Mouse (Mus musculus): Measurements from ENCODE around the gene Rnf6.
"Not testable (repeated sequence)": the region's sequence is repeated elsewhere in the genome, so short reads cannot be mapped to it uniquely, and the experiment has no call there.

DNA sequence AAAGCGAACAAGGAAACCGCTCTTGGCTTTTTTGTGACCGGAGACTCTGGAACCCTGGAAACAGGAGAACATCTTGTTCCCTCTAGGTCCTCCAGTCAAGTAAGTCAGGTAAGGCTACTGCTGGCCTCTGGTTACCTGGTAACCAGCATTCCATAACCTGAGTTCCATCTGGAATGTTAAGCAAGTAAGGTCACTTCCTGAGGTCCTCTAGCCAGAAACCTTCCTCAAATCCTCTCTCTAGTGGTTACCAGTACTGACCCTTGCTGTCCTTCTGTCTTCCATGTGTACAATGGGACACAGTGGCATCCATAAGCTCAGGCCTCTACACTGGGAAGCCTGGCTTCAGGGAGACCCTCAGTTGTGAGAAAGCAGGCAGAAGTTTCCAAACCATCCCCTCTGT, 60.9 kb downstream of the Rnf6 start, which contains the start of gene Gm5565:
- not testable (repeated sequence) for TF ChIP-seq EP300 (IDR thresholded peaks at IDR 0.05; ENCODE audit: insufficient read depth, low read depth, low read length); CTCF (IDR thresholded peaks at IDR 0.05); POLR2A (IDR thresholded peaks at IDR 0.05; ENCODE audit: insufficient read depth, low read depth, low read length)
